Mouse (Mus musculus) liver, embryonic 11.5 days (tissue): ENCODE measurements at regions not wholly inside any gene's neighbourhood (a gene's known extent, or its start where the extent isn't known, plus 50 kb on each side); places are given as distances from the start of the nearest gene placed in this dataset.

ENCODE experiments used
- ATAC-seq: fragments of 200-750 bp; cut with Nextera tagmentation; replicated peaks from 2 replicates; pipeline ENCODE4 v1.8.0; 2017; ENCODE audit warnings: moderate number of reproducible peaks, mild to moderate bottlenecking, moderate TSS enrichment, moderate library complexity; ENCODE audit not compliant: low FRiP score
- DNase-seq: peaks from one replicate; pipeline ENCODE4 v3.0.0-alpha.2; 2017; ENCODE audit warnings: low spot score
- H3K27ac ChIP-seq: fragments of 300-500 bp; sonication (generic); 2 replicates; pipeline ENCODE4 v1.5.1; 2014; ENCODE audit warnings: mild to moderate bottlenecking, low read depth, low read length, control low read depth
- H3K27me3 ChIP-seq: fragments of 300-500 bp; sonication (generic); replicated peaks from 2 replicates; pipeline ENCODE4 v1.6.1; 2014; ENCODE audit warnings: low read length, mixed read lengths; ENCODE audit not compliant: control insufficient read depth, insufficient read depth
- H3K36me3 ChIP-seq: fragments of 300-500 bp; sonication (generic); 2 replicates; pipeline ENCODE4 v1.6.1; 2014; ENCODE audit warnings: mild to moderate bottlenecking, low read length, moderate library complexity, mixed read lengths; ENCODE audit not compliant: control insufficient read depth, insufficient read depth
- H3K4me1 ChIP-seq: fragments of 300-500 bp; sonication (generic); replicated peaks from 2 replicates; pipeline ENCODE4 v1.6.1; 2014; ENCODE audit warnings: low read length, mixed read lengths; ENCODE audit not compliant: control insufficient read depth, insufficient read depth
- H3K4me2 ChIP-seq: fragments of 300-500 bp; sonication (generic); 2 replicates; pipeline ENCODE4 v1.6.1; 2014; ENCODE audit warnings: mild to moderate bottlenecking, control low read depth, moderate library complexity
- H3K4me3 ChIP-seq: fragments of 300-500 bp; sonication (generic); 2 replicates; pipeline ENCODE4 v1.5.1; 2014; ENCODE audit warnings: low read depth, low read length, control low read depth
- H3K9ac ChIP-seq: fragments of 300-500 bp; sonication (generic); 2 replicates; pipeline ENCODE4 v1.6.1; 2014; ENCODE audit warnings: low read depth, low read length, control low read depth
- H3K9me3 ChIP-seq: fragments of 300-500 bp; sonication (generic); 2 replicates; pipeline ENCODE4 v1.6.1; 2016; ENCODE audit warnings: low read length, inconsistent platforms, mixed read lengths; ENCODE audit not compliant: control insufficient read depth
- WGBS: fragments of 180-500 bp; shearing (Covaris S2); extraction: QIAGEN DNeasy Blood & Tissue Kit; methylation state at CpG from one replicate; pipeline ENCODE4 v1.1.7; 2014; 5-methylcytosine and 5-hydroxymethylcytosine counted together

DNA sequence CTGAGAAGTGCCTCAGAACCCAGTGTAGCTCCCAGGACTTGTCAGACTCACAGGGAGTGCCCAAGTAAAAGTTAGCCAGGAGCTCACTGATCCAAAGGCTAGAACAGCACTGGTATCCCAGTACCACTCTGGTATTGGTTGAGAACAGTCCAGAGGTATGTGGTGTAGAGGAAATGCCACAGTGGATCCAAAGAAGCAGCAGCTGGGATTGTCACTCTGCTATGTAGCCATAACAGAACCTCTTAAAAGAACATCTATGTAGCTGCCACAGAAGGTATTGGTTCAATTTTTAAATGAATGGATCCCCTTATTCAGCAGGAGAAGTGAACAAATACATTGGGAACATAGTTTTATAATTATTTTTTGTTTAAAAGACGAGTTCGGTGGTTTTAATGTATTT is 86.8 kb upstream of the Tsc22d2 start:
- Histone ChIP-seq H3K27me3 (no peaks in the 10 kb centered on the region), H3K9me3 (no peaks in the 10 kb centered on the region), H3K9ac (no peak overlapping the region), H3K4me1 (no peaks in the 10 kb centered on the region), H3K36me3 (no peaks in the 10 kb centered on the region), H3K4me3 (no peak overlapping the region), H3K4me2 (no peak overlapping the region), H3K27ac (no peak overlapping the region)
- ATAC-seq (no peak), DNase-seq (no peak)
- 76% methylated on average over 2 of the region's 2 CpGs for WGBS

DNA sequence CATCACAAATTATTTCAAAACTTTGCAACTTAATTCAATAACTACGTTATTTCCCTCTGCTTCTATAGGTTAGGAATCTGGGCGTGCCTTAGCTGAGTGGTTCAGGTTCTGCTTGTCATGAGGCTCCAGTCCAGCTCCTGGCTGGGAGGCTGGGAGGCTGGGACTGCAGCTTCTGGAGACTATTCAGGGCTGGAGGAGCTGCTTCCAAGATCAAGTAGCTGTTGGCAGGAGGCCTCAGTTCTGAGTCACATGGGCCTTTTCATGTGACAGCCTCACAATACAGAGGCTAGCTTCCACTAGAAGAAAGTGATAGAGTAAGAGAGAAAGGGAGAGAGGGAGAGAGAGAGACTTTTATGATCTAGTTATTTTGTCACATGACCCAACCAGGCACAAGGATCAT is 84.3 kb upstream of the Tsc22d2 start:
- 87% methylated on average over 2 of the region's 2 CpGs for WGBS
- H3K4me1 ChIP-seq, result no peaks in the 10 kb centered on the region; the same call in 1 of the 2 replicates
- H3K36me3 ChIP-seq, result no peaks in the 10 kb centered on the region
- H3K4me2 ChIP-seq, result no peak overlapping the region
- ATAC-seq, result no peak
- H3K27me3 ChIP-seq, result no peaks in the 10 kb centered on the region
- no peak for DNase-seq
- no peak overlapping the region for H3K9ac ChIP-seq
- H3K9me3 ChIP-seq, result no peaks in the 10 kb centered on the region
- H3K4me3 ChIP-seq, result no peak overlapping the region
- H3K27ac ChIP-seq, result no peak overlapping the region

- Histone ChIP-seq H3K27ac (no peak overlapping the region), H3K4me1 (no peaks in the 10 kb centered on the region; the same call in 1 of the 2 replicates), H3K27me3 (no peaks in the 10 kb centered on the region), H3K9me3 (no peaks in the 10 kb centered on the region), H3K4me2 (no peak overlapping the region), H3K36me3 (no peaks in the 10 kb centered on the region), H3K9ac (no peak overlapping the region), H3K4me3 (no peak overlapping the region)
- 60% methylated on average over 7 of the region's 7 CpGs for WGBS
- ATAC-seq, result no peak
- DNase-seq, result no peak
Observed at GRCm38 (mm10) chr3:58333997-58334396, 80.5 kb upstream of the Tsc22d2 start.

DNA sequence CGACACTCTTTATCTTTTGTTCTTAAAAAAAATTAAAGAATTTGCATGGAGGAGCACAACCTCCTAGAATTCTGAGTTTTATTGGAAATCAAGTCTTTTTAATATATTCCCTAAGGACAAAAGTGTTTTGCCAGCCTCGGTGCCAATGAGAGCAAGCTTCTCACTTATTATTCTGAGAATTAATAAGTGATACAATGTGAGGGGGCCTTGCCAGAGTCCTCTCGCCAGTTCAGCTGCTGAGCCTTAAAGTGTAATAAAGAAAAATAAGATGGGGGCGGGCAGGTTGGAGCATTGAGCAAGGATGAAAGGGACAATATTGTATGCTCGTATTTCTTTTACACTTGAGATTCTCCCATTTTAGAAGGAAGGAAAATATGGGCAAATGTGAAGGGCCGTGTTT is 79.2 kb upstream of the Tsc22d2 start:
- no peaks in the 10 kb centered on the region; the same call in 1 of the 2 replicates for H3K4me1 ChIP-seq
- H3K27me3 ChIP-seq, result no peaks in the 10 kb centered on the region
- H3K27ac ChIP-seq, result no peak overlapping the region
- DNase-seq (no peak), ATAC-seq (no peak)
- no peak overlapping the region for H3K4me2 ChIP-seq
- no peak overlapping the region for H3K9ac ChIP-seq
- H3K9me3 ChIP-seq, result no peaks in the 10 kb centered on the region
- WGBS, result 82% methylated on average over 6 of the region's 6 CpGs
- H3K4me3 ChIP-seq, result no peak overlapping the region
- no peaks in the 10 kb centered on the region for H3K36me3 ChIP-seq

DNA sequence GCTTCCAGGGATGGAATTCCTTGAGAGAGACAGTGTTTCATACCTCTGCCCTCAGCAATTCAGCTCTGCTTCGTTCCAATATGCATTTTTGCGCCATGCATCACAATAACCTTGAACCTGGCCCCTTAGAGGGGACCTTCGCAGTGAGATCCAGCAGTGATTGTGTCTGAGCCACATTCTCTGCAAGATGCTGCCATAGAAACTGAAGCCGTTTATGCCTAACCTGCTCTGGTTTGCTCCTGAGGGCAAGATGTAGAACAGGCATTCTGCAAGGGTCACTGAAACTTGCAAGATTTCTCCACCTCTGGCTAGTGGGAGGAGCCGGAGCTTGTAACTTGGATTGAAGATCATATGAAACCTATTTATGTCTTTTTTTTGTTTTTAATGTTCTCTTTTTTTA is 78.4 kb upstream of the Tsc22d2 start:
- no peak for ATAC-seq
- no peak for DNase-seq
- Histone ChIP-seq H3K27ac (no peak overlapping the region), H3K4me3 (no peak overlapping the region), H3K36me3 (no peaks in the 10 kb centered on the region), H3K4me2 (no peak overlapping the region), H3K9me3 (no peaks in the 10 kb centered on the region), H3K4me1 (no peaks in the 10 kb centered on the region; the same call in 1 of the 2 replicates), H3K9ac (no peak overlapping the region), H3K27me3 (no peaks in the 10 kb centered on the region)
- 71% methylated on average over 5 of the region's 5 CpGs for WGBS

DNA sequence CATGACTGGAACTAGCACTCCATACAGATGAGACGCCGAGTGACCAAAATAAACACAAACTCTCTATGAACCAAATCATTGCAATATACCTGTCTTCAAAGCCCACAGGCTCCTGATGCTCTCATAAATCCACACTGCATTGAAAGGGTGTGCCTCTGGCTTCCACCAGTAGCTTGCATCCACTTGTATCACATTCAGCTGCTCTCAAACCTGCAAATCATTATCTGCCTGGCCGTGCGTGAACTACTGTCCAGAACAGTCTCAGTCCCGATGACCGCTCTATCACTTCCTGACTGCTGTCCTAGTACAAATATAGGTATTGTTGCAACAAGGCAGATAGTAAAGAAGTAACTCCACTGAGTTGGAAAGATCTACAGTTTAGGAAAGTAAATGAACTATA is 77.9 kb upstream of the Tsc22d2 start:
- DNase-seq (no peak), ATAC-seq (no peak)
- no peak overlapping the region for H3K4me2 ChIP-seq
- no peaks in the 10 kb centered on the region for H3K9me3 ChIP-seq
- no peak overlapping the region for H3K4me3 ChIP-seq
- no peak overlapping the region for H3K27ac ChIP-seq
- no peak overlapping the region for H3K9ac ChIP-seq
- no peaks in the 10 kb centered on the region; the same call in 1 of the 2 replicates for H3K4me1 ChIP-seq
- WGBS, result 80% methylated on average over 6 of the region's 6 CpGs
- H3K36me3 ChIP-seq, result no peaks in the 10 kb centered on the region
- no peaks in the 10 kb centered on the region for H3K27me3 ChIP-seq

DNA sequence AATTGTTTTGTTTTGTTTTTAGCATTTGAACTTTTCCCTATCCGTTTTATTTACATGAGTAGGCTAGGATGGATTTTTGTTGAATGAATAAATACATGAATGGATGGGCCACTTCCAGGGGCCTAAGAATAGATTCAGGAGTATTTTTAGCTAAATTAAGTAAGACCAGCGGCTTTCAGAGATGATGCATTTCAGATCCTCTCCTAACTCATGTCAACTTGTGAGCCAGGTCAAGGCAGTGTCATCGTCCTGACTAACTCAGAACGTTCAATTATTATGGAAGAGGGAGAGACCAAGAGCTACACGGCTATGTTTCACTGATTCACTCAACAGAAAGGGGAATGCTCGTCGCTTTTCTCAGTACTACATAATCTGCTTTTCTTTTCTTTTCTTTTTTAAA is 75.5 kb upstream of the Tsc22d2 start:
- ATAC-seq (no peak), DNase-seq (no peak)
- no peak overlapping the region for H3K4me3 ChIP-seq
- 84% methylated on average over 7 of the region's 7 CpGs for WGBS
- no peak overlapping the region for H3K27ac ChIP-seq
- H3K4me1 ChIP-seq, result no peaks in the 10 kb centered on the region; the same call in 1 of the 2 replicates
- no peak overlapping the region for H3K4me2 ChIP-seq
- no peak overlapping the region for H3K9ac ChIP-seq
- no peaks in the 10 kb centered on the region for H3K36me3 ChIP-seq
- no peaks in the 10 kb centered on the region for H3K27me3 ChIP-seq
- H3K9me3 ChIP-seq, result no peaks in the 10 kb centered on the region

- Histone ChIP-seq H3K27ac (no peak overlapping the region), H3K27me3 (no peaks in the 10 kb centered on the region), H3K4me3 (no peak overlapping the region), H3K36me3 (no peaks in the 10 kb centered on the region), H3K9me3 (no peaks in the 10 kb centered on the region), H3K4me1 (no peaks in the 10 kb centered on the region), H3K9ac (no peak overlapping the region), H3K4me2 (no peak overlapping the region)
- ATAC-seq, result no peak
- WGBS, result 57% methylated on average over 1 of the region's 1 CpGs
- DNase-seq, result no peak
Observed at GRCm38 (mm10) chr3:58342096-58342495, 72.4 kb upstream of the Tsc22d2 start.

DNA sequence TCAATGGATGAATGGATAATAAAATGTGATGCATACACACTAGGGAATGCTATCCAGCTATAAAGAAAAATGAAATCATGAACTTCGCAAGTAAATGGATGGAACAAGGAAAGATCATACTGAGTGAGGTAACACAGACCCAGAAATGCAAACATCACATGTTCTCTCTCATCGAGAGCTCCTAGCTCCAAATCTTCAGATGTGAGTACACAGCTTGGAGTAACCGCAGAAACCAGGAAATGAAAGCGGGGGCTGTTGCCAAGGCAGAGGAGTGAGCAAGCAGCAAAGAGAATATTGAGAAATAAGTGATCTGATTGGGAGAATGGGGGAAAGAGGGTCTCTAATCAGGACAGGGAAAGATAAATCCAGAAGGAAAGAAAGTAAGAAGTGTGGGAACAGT is 52.0 kb upstream of the Tsc22d2 start:
- Histone ChIP-seq H3K4me2 (no peak overlapping the region), H3K9ac (no peak overlapping the region), H3K4me3 (no peak overlapping the region), H3K27ac (no peak overlapping the region), H3K27me3 (no peaks in the 10 kb centered on the region), H3K4me1 (peaks cover 2% of the 10 kb centered on the region; the same call in 1 of the 2 replicates), H3K36me3 (no peaks in the 10 kb centered on the region), H3K9me3 (no peaks in the 10 kb centered on the region)
- no peak for ATAC-seq
- DNase-seq, result no peak
- 80% methylated on average over 4 of the region's 4 CpGs for WGBS
